Mouse (Mus musculus) bone marrow, adult 2 months (tissue): ENCODE results near the gene Sepsecs.

ENCODE experiments used
- CTCF ChIP-seq: fragments of 200-500 bp; IDR thresholded peaks from 2 replicates; pipeline ENCODE4 v1.5.1; 2011; ENCODE audit warnings: low read length, control low read depth; ENCODE audit not compliant: control insufficient read depth, insufficient read depth
- POLR2A ChIP-seq: fragments of 200-500 bp; IDR thresholded peaks from 2 replicates; pipeline ENCODE4 v1.6.1; 2011; ENCODE audit warnings: low read depth, mild to moderate bottlenecking, control low read depth, low read length, borderline replicate concordance; ENCODE audit not compliant: control insufficient read depth

- no peak for TF ChIP-seq POLR2A
- no peak for TF ChIP-seq CTCF
These were observed 11.6 kb upstream of the Sepsecs start for GRCm38 (mm10) chr5:52681111-52681510.
